Mouse (Mus musculus) spleen, postnatal 36 days (tissue): ENCODE results near the gene Gm3411.
"Not testable (repeated sequence)": the region's sequence is repeated elsewhere in the genome, so short reads cannot be mapped to it uniquely, and the experiment has no call there.

Experiments used
- DNase-seq, 2 experiments: peaks; one replicate each; pipeline ENCODE4 v3.0.0; 2022; ENCODE audit warnings: low spot score in 2 of 2, mixed read lengths in 1 of 2

Gm3411 gene

GRCm38 (mm10) chr14:6286931-6287715, at the start of gene Gm3411:
Gene Gm3411 (minus strand): TSS chr14:6287250.
- peak; percentile 0 to 1 for DNase-seq

GRCm38 (mm10) chr14:6304743-6305142, 17.7 kb upstream of the Gm3411 start, which contains the start of gene Gm21103:
Gene Gm21103 (minus strand): TSS chr14:6304843.
- DNase-seq, result not testable (repeated sequence)

GRCm38 (mm10) chr14:6219192-6219591, 67.9 kb downstream of the Gm3411 start, which contains the start of gene Gm21560:
Gene Gm21560 (minus strand): TSS chr14:6219292.
- DNase-seq, result not testable (repeated sequence)
